Comparison of ENCODE assay signal across 12 mouse cellular contexts in the genomic region with DNA sequence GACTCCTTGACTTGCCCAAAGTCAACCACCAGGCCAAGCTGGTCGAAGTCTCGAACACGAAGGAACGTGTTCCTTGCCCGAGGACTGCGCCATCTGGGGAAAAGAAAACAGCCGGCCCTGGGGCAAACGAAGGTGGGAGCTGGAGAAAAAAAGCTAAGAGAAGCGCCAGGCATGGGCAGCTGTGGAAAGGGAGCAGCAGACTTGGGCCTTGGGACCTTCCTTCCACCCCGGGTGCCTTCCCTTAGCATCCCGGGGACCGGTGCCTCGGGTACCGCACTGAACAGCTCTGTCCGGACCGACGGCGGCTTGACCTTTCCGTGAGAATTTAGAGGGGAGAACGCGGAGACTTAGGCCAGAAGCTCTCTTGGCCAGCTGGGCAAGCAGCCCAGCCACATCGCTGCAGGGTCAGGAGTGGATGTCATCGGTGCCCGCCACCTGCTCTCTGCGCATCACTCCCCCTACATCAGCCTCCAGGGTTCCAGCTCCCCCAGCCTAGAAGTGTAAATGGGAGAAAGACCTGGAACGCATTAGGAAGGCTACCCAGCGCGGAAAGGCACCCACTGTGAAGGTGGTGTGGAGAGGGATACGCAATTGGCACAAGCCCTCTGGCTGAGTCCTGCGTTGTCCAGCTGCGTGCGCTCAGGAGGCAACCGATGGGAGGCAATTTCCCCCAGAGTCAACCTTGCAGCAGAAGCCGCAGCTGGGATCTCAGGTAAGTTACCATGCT. TPM values are rescaled to one million over a fixed set of nuclear protein-coding genes. Genes with fewer than 3 reads are reported as not detected.
DNase-seq lines count a peak whose midpoint lies in the region; ATAC-seq lines count a peak whose summit lies in the region.
"Had no signal": no experiment of that assay in that cellular context is flagged by ENCODE, and none has a peak within 500 bp of the region (broad histone marks: within the 10 kb centered on the region; RNA-seq: fewer than 3 reads in every experiment).

No protein-coding gene starts in this region.

- intact Hi-C loops in heart, postnatal 25 days (cut with DNase I), result loop anchor here (5.0 kb wide), 1 partner anchor 104 kb away; no protein-coding TSS in a partner anchor

- H3K27ac ChIP-seq in midbrain, embryonic 12.5 days (replicated peaks), result no peak overlapping the region
- no peak overlapping the region for H3K27ac ChIP-seq in midbrain, embryonic 13.5 days
- no peak overlapping the region for H3K27ac ChIP-seq in hindbrain, embryonic 16.5 days (ENCODE audit: low read depth, low read length)
- H3K27ac ChIP-seq: kidney, embryonic 15.5 days had no signal

- H3K36me3 ChIP-seq in midbrain, embryonic 12.5 days, result no peaks in the 10 kb centered on the region
- H3K36me3 ChIP-seq in midbrain, embryonic 13.5 days, result no peaks in the 10 kb centered on the region
- H3K36me3 ChIP-seq in hindbrain, embryonic 16.5 days (ENCODE audit: control insufficient read depth, insufficient read depth, low read length), result no peaks in the 10 kb centered on the region
- H3K36me3 ChIP-seq: kidney, embryonic 15.5 days had no signal

- H3K9me3 ChIP-seq in midbrain, embryonic 12.5 days, result no peaks in the 10 kb centered on the region
- H3K9me3 ChIP-seq in midbrain, embryonic 13.5 days, result no peaks in the 10 kb centered on the region
- H3K9me3 ChIP-seq in hindbrain, embryonic 16.5 days (ENCODE audit: control insufficient read depth, low read length), result no peaks in the 10 kb centered on the region
- H3K9me3 ChIP-seq: kidney, embryonic 15.5 days had no signal

- peak; percentile 34; the same call in 1 of the 2 replicates for ATAC-seq in midbrain, embryonic 12.5 days (ENCODE audit: low FRiP score, low read depth)
- no peak for ATAC-seq in midbrain, embryonic 13.5 days
- ATAC-seq in hindbrain, embryonic 16.5 days, result 0 out of 2 replicates have a peak, but pooled peaks have one; percentile 24
- ATAC-seq: activated CD4-positive, CD25-positive, alpha-beta regulatory T cell, adult 4 months had no signal

- H3K9ac ChIP-seq in midbrain, embryonic 12.5 days (replicated peaks), result no peak overlapping the region
- H3K9ac ChIP-seq in midbrain, embryonic 13.5 days (replicated peaks), result no peak overlapping the region
- no peak overlapping the region for H3K9ac ChIP-seq in hindbrain, embryonic 16.5 days (ENCODE audit: low read depth, low read length)
- H3K9ac ChIP-seq: kidney, embryonic 15.5 days had no signal

- 6% methylated on average over 34 of the region's 34 CpGs for WGBS in midbrain, embryonic 12.5 days
- WGBS in midbrain, embryonic 13.5 days, result 3% methylated on average over 34 of the region's 34 CpGs
- 4% methylated on average over 34 of the region's 34 CpGs for WGBS in hindbrain, embryonic 16.5 days

- H3K27me3 ChIP-seq in midbrain, embryonic 12.5 days, result peaks cover 75% of the 10 kb centered on the region
- H3K27me3 ChIP-seq in midbrain, embryonic 13.5 days, result peaks cover 75% of the 10 kb centered on the region
- H3K27me3 ChIP-seq in hindbrain, embryonic 16.5 days (replicated peaks; ENCODE audit: control insufficient read depth, insufficient read depth, low read length), result peaks cover 31% of the 10 kb centered on the region

- peak; percentile 84 for DNase-seq in heart, adult 11 months
- no peak for DNase-seq in heart, postnatal 25 days (ENCODE audit: low spot score)
- no peak for DNase-seq in thymus, postnatal 0 days (ENCODE audit: low spot score)
- DNase-seq in thymus, postnatal 36 days, result no peak
- DNase-seq: lung, adult 18-20 months had no signal

- no peak overlapping the region for H3K4me3 ChIP-seq in midbrain, embryonic 12.5 days
- H3K4me3 ChIP-seq in midbrain, embryonic 13.5 days (replicated peaks), result no peak overlapping the region
- H3K4me3 ChIP-seq in hindbrain, embryonic 16.5 days (ENCODE audit: low read length), result no peak overlapping the region
- H3K4me3 ChIP-seq: kidney, embryonic 15.5 days had no signal

- H3K4me1 ChIP-seq in midbrain, embryonic 12.5 days, result no peaks in the 10 kb centered on the region
- H3K4me1 ChIP-seq in midbrain, embryonic 13.5 days (replicated peaks), result peaks cover 8% of the 10 kb centered on the region
- H3K4me1 ChIP-seq in hindbrain, embryonic 16.5 days (ENCODE audit: control insufficient read depth, insufficient read depth, low read depth, low read length), result no peaks in the 10 kb centered on the region

- no peak overlapping the region for H3K4me2 ChIP-seq in midbrain, embryonic 12.5 days (replicated peaks)
- H3K4me2 ChIP-seq in midbrain, embryonic 13.5 days (replicated peaks), result no peak overlapping the region
- H3K4me2 ChIP-seq in hindbrain, embryonic 16.5 days (ENCODE audit: low read length), result no peak overlapping the region
- H3K4me2 ChIP-seq: kidney, embryonic 15.5 days had no signal

RNA-seq across cellular contexts. Expression of a gene that starts 6.9 kb away (rescaled TPM):
- under 1 TPM; 0.60 to 0.98 TPM for total RNA-seq in heart, postnatal 25 days (2021)
- polyA plus RNA-seq in midbrain, embryonic 12.5 days (2016; fragmentation: Nextera tagmentation; extraction: Ambion mirVana), result 0.09 and 0.14 TPM in 2 replicates
- 0.08 TPM in 1 of 2 replicates, not detected in the other for polyA plus RNA-seq in midbrain, embryonic 13.5 days (2015; fragmentation: Nextera tagmentation; extraction: Ambion mirVana)
- 1.4 and 1.5 TPM in 2 replicates for polyA plus RNA-seq in hindbrain, embryonic 16.5 days (2015; fragmentation: Nextera tagmentation; extraction: Ambion mirVana)
- 0.05 TPM in 1 of 2 replicates, not detected in the other for polyA plus RNA-seq in thymus, postnatal 0 days (2015; fragmentation: Nextera tagmentation; extraction: Ambion mirVana)
- total RNA-seq: layer of hippocampus, postnatal 25 days had no signal
- polyA plus RNA-seq: activated CD4-positive, CD25-positive, alpha-beta regulatory T cell, adult 4 months; heart, embryonic 14.5 days had no signal

RNA-seq across cellular contexts. Expression of a gene that starts 52.5 kb away (rescaled TPM):
- total RNA-seq in heart, postnatal 25 days (2021), result 1 to 10 TPM; 6.7 to 6.8 TPM
- polyA plus RNA-seq in midbrain, embryonic 12.5 days (2016; fragmentation: Nextera tagmentation; extraction: Ambion mirVana), result 12.3 and 15.6 TPM in 2 replicates
- 10.2 and 10.4 TPM in 2 replicates for polyA plus RNA-seq in midbrain, embryonic 13.5 days (2015; fragmentation: Nextera tagmentation; extraction: Ambion mirVana)
- 12.0 and 13.8 TPM in 2 replicates for polyA plus RNA-seq in hindbrain, embryonic 16.5 days (2015; fragmentation: Nextera tagmentation; extraction: Ambion mirVana)
- 11.3 and 12.1 TPM in 2 replicates for polyA plus RNA-seq in thymus, postnatal 0 days (2015; fragmentation: Nextera tagmentation; extraction: Ambion mirVana)
